Mouse (Mus musculus): ENCODE measurements at regions not wholly inside any gene's neighbourhood (a gene's known extent, or its start where the extent isn't known, plus 50 kb on each side); places are given as distances from the start of the nearest gene placed in this dataset. TPM values are rescaled to one million over a fixed set of nuclear protein-coding genes. Genes with fewer than 3 reads are reported as not detected.

DNA sequence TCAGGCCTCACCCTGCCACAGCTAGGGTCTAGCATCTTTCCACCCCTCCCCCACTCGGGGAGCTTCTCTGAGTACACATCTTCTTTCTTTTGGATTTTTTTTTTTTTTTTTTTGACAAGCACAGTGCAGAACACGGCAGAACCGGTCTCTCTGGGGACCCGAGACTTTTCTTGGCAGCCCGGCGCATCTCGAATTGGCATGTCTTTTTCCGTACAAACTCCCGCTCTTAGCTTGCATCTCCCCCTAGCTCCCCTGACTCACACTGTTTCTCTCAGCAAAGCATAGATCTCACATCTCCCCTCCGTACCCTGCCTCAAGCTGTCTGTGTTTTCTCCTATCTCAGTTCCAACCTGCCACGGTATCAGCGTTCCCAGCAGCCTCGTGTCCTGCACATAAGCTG is 58.4 kb upstream of the Unc5b start:
- Histone ChIP-seq H3K9me3 (no peaks in the 10 kb centered on the region), H3K27me3 (peaks cover 6% of the 10 kb centered on the region; the same call in 1 of the 2 replicates), H3K36me3 (no peaks in the 10 kb centered on the region), H3K4me2 (no peak overlapping the region), H3K27ac (no peak overlapping the region), H3K4me1 (replicated peaks) (peaks cover 23% of the 10 kb centered on the region), H3K9ac (replicated peaks) (no peak overlapping the region), H3K4me3 (replicated peaks) (no peak overlapping the region)
- no peak for ATAC-seq (ENCODE audit: insufficient number of reproducible peaks, insufficient read depth, low FRiP score, low TSS enrichment, low read depth)
- 87% methylated on average over 13 of the region's 13 CpGs for WGBS

DNA sequence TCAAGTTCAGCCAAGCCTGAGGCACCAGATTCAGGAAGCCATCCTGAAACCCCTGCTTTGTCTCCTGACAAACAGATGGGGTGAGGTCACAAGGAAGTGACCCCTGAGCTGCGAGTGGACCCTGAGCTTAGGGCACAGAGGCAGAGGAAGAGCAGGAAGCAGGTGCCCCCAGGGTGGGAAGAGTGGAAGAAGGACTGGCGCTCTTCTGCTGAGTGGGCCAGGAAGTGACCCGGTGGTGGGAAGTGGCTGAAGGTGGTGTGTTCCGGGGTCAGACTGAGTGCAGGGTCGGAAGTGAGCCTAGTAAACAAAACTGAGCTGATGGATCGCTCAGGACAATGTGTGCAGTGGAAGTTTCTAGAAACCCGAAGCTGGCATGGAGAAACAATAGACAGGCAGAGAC is 57.2 kb upstream of the Unc5b start:
- Histone ChIP-seq H3K4me2 (no peak overlapping the region), H3K9me3 (no peaks in the 10 kb centered on the region), H3K27ac (no peak overlapping the region), H3K27me3 (peaks cover 6% of the 10 kb centered on the region; the same call in 1 of the 2 replicates), H3K9ac (replicated peaks) (no peak overlapping the region), H3K4me3 (replicated peaks) (no peak overlapping the region), H3K4me1 (replicated peaks) (peaks cover 19% of the 10 kb centered on the region), H3K36me3 (no peaks in the 10 kb centered on the region)
- no peak for ATAC-seq (ENCODE audit: insufficient number of reproducible peaks, insufficient read depth, low FRiP score, low TSS enrichment, low read depth)
- 61% methylated on average over 7 of the region's 7 CpGs for WGBS

DNA sequence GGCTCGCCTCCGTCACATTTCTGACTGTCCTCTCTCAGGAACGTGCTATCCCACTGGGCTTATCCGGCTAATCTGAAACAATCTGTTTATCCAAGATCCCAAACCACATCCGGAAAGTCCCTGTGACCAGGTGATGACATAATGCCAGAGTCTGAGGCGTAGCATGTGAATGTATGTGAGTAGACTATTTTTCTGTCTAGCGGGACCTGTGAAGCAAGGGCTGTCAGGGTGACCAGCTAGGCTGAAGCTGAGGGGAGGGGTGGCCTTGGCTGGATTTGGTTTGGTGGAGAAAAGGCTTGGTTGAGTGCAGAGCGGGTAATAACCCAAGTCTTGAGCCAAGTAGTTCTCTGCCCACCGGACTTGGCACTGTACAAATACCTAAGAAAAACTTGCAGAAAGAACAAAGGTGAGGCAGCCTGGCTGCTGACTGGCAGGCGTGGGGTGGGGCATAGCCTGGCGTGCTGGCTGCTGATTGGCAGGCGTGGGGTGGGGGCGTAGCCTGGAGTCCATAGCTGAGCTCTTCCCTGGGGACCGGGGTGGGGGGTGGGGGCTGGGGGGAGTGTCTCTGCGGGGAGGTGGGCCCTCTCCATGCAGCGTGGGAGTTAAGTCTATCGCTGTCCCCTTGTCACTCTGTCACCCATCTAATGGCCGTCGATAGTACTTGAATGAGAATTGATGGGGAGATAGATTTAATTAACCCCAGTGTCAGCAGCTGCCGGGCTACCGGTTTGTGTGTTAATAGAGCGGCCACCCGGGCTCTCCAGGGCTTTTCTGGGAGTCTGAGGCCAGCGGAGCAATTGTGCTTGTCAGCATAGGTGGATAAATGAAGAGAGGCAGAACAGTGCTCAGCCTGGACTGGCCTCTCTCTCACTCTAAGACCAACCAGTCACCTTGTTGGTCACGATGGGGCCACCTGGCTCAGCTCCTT is 54.2 kb upstream of the Unc5b start:
- Histone ChIP-seq H3K4me3 (replicated peaks) (peak overlapping the region; percentile 21; the same call in 1 of the 2 replicates), H3K27ac (no peak overlapping the region), H3K9ac (replicated peaks) (no peak overlapping the region), H3K36me3 (no peaks in the 10 kb centered on the region), H3K4me2 (peak overlapping the region; percentile 52), H3K4me1 (replicated peaks) (peaks cover 12% of the 10 kb centered on the region), H3K9me3 (no peaks in the 10 kb centered on the region), H3K27me3 (peaks cover 6% of the 10 kb centered on the region; the same call in 1 of the 2 replicates)
- peak; percentile 14; the same call in 1 of the 2 replicates for ATAC-seq (ENCODE audit: insufficient number of reproducible peaks, insufficient read depth, low FRiP score, low TSS enrichment, low read depth)
- 31% methylated on average over 23 of the region's 25 CpGs for WGBS

DNA sequence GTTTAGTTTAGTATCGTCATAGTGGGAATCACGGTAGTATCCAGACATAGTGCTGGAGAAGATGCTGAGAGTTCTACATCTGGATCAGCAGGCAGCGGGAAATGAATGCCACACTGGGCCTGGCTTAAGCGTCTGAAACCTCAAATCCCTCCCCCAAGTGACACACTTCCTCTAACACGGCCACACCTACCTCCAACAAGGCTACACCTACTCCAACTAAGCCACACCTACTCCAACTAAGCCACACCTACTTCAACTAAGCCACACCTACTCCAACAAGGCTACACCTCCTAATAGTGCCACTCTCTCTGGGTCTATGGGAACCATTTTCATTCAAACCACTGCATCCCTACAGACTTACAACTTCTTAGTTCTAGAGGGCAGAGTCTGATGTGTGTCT is 53.4 kb upstream of the Unc5b start:
- peaks cover 12% of the 10 kb centered on the region for H3K4me1 ChIP-seq (replicated peaks)
- H3K27me3 ChIP-seq: peaks cover 6% of the 10 kb centered on the region; the same call in 1 of the 2 replicates
- H3K36me3 ChIP-seq: no peaks in the 10 kb centered on the region
- H3K9me3 ChIP-seq: no peaks in the 10 kb centered on the region
- 91% methylated on average over 5 of the region's 5 CpGs for WGBS
- H3K4me2 ChIP-seq: no peak overlapping the region
- H3K27ac ChIP-seq: no peak overlapping the region
- no peak overlapping the region for H3K9ac ChIP-seq (replicated peaks)
- H3K4me3 ChIP-seq (replicated peaks): no peak overlapping the region
- ATAC-seq (ENCODE audit: insufficient number of reproducible peaks, insufficient read depth, low FRiP score, low TSS enrichment, low read depth): no peak

MicroRNA genes in the stretch of these regions (microRNA counts, 519-probe panel; counts per million panel counts)
- not detected for microRNA mmu-miR-466j

Small RNAs in the stretch of these regions (microRNA-seq; reads per million reads assigned to microRNA genes)
- gene Mir466j (not detected), gene Mir6408 (not detected)
